Mouse (Mus musculus): ENCODE results near the gene Vwa7.

- TF ChIP-seq POLR2A (IDR thresholded peaks at IDR 0.05; ENCODE audit: low read depth, low read length): no peak
- no peak for TF ChIP-seq CTCF (IDR thresholded peaks at IDR 0.05; ENCODE audit: extremely low read depth, insufficient read depth, insufficient read length, insufficient replicate concordance)
These were observed 43.7 kb downstream of the Vwa7 start for GRCm38 (mm10) chr17:35060071-35060470.
